Mouse (Mus musculus) T-helper 2 cell (primary cell): ENCODE results near the gene Dmrtc2.

Source experiments
- in situ Hi-C: fragments of 300-600 bp; cut with MboI, MseI; formaldehyde crosslinking; loops from one replicate; pipeline ENCODE4 v1.15.1; 2025; ENCODE audit warnings: high pct_unique_total_duplicates

Dmrtc2 gene

GRCm38 (mm10) chr7:24901114-24901513 lies 31.3 kb downstream of the Dmrtc2 start:
- in situ Hi-C loops: no loop called here

DNA sequence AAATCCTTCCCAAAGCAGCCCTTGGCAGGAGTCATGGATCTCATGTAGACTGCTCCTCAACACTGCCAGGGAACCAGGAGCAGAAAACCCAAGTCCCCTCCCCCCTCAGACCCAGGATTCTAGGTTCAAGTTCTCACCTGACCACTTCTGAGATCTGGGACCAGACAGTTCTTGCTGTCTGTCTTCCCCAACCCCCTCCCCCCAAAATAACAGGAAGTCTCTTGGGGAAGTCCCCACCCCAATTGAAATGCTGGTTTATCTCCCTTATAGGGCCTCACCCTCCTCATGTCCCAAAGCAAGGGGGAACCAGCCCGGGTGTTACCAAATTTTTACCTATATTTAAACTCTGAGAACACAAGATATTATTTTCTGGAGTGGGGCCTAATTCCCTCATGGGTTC lies 32.0 kb downstream of the Dmrtc2 start:
- in situ Hi-C loops: no loop called here

DNA sequence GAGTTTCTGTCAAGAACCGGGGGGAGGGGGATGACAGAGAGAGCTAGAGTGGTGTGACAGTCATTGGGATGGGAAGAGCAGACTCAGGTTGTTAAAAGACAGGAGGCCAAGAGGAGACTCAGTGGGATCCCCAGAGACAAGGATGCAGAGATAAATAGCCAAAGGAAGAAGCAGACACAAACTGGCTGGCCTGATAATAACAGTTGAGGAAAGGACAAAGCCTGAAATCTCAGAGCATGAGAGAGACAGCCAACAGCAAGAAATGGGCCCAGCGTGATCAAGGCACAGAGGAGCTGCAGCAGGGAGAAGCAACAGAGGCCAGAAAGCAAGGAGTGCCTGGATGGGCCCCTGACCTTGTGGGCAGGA lies 32.4 kb downstream of the Dmrtc2 start:
- in situ Hi-C loops: no loop called here

GRCm38 (mm10) chr7:24902630-24903443 lies 33.0 kb downstream of the Dmrtc2 start, which contains the start of gene Arhgef1:
Arhgef1 (plus strand) TSS chr7:24902912.
- in situ Hi-C loops: no loop called here

- in situ Hi-C loops: no loop called here
Observed at GRCm38 (mm10) chr7:24903444-24903825, 33.6 kb downstream of the Dmrtc2 start.

GRCm38 (mm10) chr7:24904070-24904483 lies 34.2 kb downstream of the Dmrtc2 start:
- in situ Hi-C loops: no loop called here

DNA sequence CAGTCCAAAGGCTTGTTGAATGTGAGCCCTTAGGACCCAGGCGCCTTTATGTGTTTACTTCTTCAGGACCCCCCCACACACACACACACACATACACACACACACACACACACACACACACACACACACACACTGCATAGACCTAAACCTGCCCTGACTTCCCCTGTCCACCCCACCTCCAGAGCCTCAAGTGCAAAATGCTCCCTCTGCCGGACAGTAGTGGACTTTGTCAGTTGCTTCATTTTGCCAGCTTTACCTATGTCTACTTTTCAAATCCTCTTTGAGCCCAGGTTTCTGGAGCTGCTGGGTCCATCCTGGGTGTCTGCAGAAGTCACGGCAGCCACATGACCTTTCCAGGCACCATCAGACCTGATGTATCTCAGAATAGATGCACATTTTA lies 35.1 kb downstream of the Dmrtc2 start:
- in situ Hi-C loops: no loop called here

- in situ Hi-C loops: no loop called here
Observed at GRCm38 (mm10) chr7:24906551-24906950, 36.7 kb downstream of the Dmrtc2 start.

GRCm38 (mm10) chr7:24907211-24907748 lies 37.4 kb downstream of the Dmrtc2 start:
- in situ Hi-C loops: no loop called here

GRCm38 (mm10) chr7:24912480-24912879 lies 42.6 kb downstream of the Dmrtc2 start:
- in situ Hi-C loops: no loop called here

DNA sequence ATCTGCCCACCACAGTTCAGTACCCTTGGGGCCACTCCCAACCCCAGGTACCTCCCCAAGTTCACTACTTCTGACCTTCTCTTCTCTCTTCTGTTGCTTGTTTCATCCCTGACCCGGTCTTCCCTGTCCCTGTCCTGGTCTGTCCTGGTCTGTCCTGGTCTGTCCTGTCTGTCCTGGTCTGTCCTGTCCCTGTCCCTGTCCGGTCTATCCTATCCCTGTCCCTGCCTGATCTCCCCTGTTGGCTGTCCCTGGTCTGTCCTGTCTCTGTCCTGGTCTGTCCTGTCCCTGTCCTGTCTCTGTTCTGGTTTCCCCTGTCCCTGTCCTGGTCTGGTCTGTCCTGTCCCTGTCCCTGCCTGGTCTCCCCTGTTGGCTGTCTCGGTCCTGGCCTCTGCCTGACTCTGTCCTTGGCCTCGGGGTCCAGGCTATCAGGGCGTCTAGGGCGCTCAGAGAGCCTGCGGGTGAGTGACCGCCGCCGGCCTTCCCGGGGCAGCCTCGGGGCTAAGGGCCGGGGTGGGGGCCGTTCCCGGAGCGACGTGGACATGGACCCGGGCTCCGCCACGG lies 49.0 kb downstream of the Dmrtc2 start:
- in situ Hi-C loops: no loop called here

DNA sequence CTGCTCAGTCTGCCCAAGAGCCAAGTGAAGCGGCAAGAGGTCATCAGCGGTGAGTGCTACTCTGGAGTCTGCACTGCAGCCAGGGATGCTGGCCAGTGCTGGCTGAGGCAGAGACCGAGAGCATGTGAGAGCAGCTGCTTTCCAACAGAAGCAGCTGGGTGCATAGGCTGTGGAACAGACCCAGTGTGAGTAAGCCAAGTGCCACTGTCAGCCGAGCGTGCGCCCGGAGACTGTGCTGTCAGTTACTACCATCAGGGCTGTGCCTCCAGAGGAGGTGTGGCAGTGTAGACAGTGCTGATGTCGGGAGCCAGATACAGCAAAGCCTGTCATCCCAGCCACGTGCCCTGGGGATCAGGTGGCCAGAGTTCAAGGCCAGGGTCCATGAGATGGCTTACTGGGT lies 49.9 kb downstream of the Dmrtc2 start:
- in situ Hi-C loops: no loop called here
